Mouse (Mus musculus): Measurements from ENCODE around the gene Alox5ap.

Alox5ap gene

DNA sequence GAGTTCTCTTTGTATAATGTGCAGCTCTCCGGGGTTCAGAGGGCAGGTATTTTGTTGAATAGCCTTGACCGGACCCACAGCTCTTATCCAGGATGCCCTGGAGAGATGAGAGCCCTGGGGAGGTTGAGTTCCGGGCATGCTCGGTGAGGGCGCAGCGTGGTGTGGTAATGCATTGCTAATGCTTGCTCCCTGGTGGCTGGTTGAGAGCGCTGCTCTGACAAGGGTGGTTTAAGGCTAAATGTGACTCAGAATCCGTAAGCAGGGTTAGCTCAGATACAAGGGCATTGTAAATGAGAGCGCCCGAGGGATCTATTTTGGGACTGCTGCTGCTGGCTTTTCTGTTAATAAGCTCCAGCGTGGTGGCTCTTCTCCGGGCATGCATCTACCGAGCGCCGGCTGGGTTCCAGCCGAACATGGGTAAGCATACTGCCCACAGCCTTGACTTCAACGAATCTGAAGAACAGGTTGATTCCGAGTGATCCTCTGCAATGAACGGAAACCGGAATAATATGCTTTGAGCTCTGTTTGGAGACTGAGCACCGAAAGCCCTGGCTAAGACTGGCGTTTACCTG lies 14.8 kb downstream of the Alox5ap start:
- TF ChIP-seq GATA4 (IDR thresholded peaks at IDR 0.05; ENCODE audit: insufficient replicate concordance, low read length): no peak

- no peak for TF ChIP-seq GATA4 (IDR thresholded peaks at IDR 0.05; ENCODE audit: insufficient replicate concordance, low read length)
Measured at GRCm38 (mm10) chr5:149283009-149283408, 18.4 kb downstream of the Alox5ap start.

- no peak for TF ChIP-seq GATA4 (IDR thresholded peaks at IDR 0.05; ENCODE audit: insufficient replicate concordance, low read length)
Measured at GRCm38 (mm10) chr5:149283821-149284220, 19.3 kb downstream of the Alox5ap start.

DNA sequence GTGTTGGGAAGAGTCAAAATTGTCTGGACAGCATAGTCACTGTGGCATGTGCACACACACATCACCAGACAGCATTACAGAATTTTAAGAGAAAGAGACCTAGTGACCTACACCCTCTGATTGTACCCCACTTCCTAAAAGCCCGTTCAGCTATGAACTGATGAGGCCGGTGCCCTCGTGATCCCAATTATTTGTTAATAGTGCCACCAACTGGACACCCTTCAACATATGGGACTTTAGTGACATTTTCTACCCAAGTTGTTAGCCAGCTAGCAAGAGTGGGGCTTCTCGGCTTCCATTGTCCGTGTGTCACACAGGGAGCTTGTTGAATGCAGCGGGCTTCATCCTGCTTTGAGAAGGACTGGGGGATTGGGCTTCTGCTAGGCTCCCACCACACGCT lies 21.5 kb downstream of the Alox5ap start:
- TF ChIP-seq GATA4 (IDR thresholded peaks at IDR 0.05; ENCODE audit: insufficient replicate concordance, low read length): no peak

GRCm38 (mm10) chr5:149287148-149288038 lies 22.8 kb downstream of the Alox5ap start:
- TF ChIP-seq GATA4 (IDR thresholded peaks at IDR 0.05; ENCODE audit: insufficient replicate concordance, low read length): no peak

- TF ChIP-seq GATA4 (IDR thresholded peaks at IDR 0.05; ENCODE audit: insufficient replicate concordance, low read length): no peak
Measured at GRCm38 (mm10) chr5:149291266-149291665, 26.7 kb downstream of the Alox5ap start.

GRCm38 (mm10) chr5:149293071-149293470 lies 28.5 kb downstream of the Alox5ap start:
- no peak for TF ChIP-seq GATA4 (IDR thresholded peaks at IDR 0.05; ENCODE audit: insufficient replicate concordance, low read length)

- TF ChIP-seq GATA4 (IDR thresholded peaks at IDR 0.05; ENCODE audit: insufficient replicate concordance, low read length): no peak
Measured at GRCm38 (mm10) chr5:149296808-149297207, 32.2 kb downstream of the Alox5ap start.

DNA sequence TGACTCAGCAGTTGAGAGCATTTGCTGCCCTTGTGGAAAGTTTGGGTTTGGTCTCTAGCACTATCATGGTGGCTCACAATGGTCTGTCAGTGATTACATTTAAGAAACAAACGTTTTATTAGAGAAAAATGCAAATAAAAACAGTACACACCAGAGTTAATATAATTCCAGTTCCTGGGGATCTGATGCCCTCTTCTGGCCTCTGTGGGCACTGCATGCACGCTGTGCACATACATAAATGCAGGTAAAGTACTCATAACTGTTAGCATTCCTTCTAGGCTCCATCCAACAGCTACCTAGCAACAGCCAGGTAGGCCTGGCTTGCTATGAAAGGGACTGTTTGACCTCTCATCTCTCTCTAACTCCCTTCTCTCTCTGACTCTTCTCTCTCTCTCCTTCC lies 32.9 kb downstream of the Alox5ap start:
- TF ChIP-seq GATA4 (IDR thresholded peaks at IDR 0.05; ENCODE audit: insufficient replicate concordance, low read length): no peak

- TF ChIP-seq GATA4 (IDR thresholded peaks at IDR 0.05; ENCODE audit: insufficient replicate concordance, low read length): no peak
Measured at GRCm38 (mm10) chr5:149298234-149298633, 33.7 kb downstream of the Alox5ap start.

DNA sequence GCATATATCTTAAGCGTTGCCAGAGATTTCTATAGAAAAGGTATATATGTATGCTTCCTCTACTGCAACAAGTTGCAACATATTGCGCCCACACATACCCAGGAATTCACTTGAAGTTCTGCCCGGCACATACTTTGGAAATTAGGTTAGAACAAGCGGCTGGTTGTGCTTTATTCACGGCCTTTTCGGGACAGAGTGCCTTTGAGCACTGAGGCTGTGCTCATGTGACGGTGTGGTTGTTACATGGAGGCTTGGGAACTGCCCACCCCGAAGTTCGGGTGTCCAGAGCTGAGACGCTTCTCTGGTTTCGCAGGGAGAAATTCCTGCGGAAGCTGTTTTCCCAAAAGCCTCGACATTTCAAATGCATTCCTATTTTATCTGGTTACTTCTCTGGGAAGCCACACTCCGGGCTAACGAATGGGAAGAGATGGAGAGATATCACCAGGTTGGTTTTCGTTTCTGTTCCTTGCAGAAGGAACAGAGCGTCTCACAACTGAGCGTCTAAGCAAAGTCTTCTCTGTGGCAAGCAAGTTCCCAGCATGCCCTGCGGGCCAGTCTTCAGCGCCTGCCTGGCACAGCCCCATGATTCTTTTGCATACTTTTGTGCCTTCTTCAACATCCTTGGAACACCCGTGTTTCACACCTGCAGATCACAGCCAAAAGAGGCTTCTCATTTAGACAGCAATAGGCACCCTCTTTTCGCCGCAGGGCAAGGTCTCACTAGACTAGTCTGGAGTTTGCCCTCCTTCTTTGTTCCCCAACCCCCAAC lies 48.5 kb downstream of the Alox5ap start:
- no peak for TF ChIP-seq GATA4 (IDR thresholded peaks at IDR 0.05; ENCODE audit: insufficient replicate concordance, low read length)

DNA sequence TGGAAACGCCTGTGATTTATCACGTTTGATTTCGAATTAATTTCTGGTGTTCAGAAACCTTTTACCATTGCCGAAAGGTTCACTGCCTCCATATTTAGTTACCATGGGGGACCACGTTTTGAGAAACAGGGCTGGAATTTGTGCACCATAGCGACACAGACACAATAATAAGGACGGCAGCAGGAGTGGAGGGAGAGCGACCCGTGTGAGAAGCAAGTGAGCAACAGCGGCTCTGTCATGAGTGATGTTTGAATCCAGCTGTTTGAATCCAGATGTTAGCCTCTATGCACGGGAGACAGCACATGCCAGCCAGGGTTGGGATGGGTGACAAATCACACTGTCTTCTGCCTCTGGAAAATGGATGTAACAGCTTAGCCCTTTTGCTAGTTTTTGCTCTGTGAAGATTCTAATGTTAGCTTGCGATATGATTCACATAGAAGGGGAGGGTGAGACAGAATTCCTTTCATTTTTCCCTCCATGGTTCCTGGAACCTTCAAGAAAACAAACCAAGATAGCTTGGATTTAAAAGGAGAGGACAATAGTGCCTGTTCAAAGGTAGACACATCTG lies 50.0 kb downstream of the Alox5ap start:
- TF ChIP-seq GATA4 (IDR thresholded peaks at IDR 0.05; ENCODE audit: insufficient replicate concordance, low read length): no peak

DNA sequence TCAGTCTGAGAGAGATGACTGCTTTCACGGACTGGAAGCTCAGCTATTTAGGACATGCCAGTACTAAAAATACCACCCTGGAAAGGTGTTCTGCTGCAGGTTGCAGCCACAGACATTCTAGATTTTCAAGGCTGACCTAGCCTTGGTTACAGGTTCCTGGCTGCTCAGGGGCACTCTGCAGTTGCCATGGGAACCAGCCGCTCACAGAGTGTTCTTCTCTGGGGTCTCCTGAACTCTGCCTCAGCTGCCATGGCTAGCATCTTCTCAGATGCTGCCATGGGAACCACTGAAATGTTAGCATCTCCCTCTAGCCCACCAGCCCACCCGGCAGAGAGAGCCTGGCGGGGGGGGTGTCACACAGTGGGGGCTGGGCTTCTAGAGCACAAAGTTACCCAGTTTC lies 52.4 kb downstream of the Alox5ap start:
- TF ChIP-seq GATA4 (IDR thresholded peaks at IDR 0.05; ENCODE audit: insufficient replicate concordance, low read length): no peak

GRCm38 (mm10) chr5:149319874-149320323 lies 55.3 kb downstream of the Alox5ap start:
- no peak for TF ChIP-seq GATA4 (IDR thresholded peaks at IDR 0.05; ENCODE audit: insufficient replicate concordance, low read length)
